Mouse (Mus musculus): ENCODE data around the gene Trim28.

DNA sequence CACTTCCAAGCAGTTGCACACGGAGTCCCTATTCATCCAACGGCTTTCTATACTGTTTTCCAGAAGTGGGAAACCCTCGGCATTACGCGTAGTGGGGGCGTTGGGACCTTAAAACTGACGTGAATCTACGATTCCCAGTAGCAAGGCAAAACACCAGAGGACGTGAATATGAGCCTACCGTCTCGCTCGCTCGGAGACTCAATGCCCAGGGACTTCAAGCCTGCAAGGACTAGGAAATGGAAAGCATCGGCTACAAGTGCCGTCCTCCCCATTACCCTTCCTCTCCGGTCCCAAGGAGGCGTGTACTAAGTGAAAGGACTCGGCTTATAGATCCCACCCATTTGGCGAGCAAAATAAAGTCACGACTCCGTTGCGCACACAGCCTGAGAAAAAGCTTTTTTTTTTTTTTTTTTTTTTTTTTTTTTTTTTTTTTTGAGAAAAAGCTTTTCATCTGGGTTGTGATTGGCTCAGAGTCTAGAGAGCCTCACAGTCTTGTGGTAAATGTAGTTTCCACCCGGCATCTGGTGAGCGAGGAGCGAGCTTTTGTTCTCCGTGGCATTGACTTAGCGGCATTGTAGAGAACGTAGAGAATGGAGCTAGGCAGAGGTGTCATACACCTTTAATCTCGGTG, 37.3 kb upstream of the Trim28 start:
- TF ChIP-seq CTCF (IDR thresholded peaks at IDR 0.05; ENCODE audit: low read depth) (no peak), EP300 (IDR thresholded peaks at IDR 0.05; ENCODE audit: low read depth) (no peak)
